Mouse (Mus musculus): ENCODE measurements around the gene Galnt10. TPM values are rescaled to one million over a fixed set of nuclear protein-coding genes. Genes with fewer than 3 reads are reported as not detected.

Gene Galnt10
- polyA plus RNA-seq, 1 experiment, result 11.2 TPM

DNA sequence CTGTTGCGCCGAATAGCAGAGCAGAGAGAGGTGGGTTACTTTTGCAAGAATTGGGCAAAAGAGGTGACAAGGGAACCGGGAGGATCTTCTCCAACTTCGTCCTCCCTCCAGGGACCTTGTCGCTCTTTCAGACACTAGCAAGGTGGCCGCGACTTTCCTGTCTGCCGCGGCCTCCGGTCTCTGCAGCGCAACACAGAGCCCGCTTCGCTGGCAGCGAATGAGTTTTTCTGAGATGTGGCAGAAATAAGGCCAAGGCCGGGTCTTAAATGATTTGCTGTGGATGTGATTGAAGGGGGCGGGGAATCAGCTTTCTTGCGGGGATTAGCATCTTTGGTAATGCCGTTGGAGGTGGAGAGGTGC lies 157.2 kb downstream of the Galnt10 start:
- peak in 1 of 2 experiments; percentile 33 for DNase-seq
- under 1% methylated on average over 18 of the region's 18 CpGs for WGBS
- Histone ChIP-seq H3K4me1 (ENCODE audit: control insufficient read depth, insufficient read depth, low read length) (peaks cover 3% of the 10 kb centered on the region), H3K27me3 (ENCODE audit: control insufficient read depth, insufficient read depth, low read length) (no peaks in the 10 kb centered on the region), H3K4me3 (replicated peaks; ENCODE audit: insufficient read depth, low read depth, low read length) (peak overlapping the region; percentile 61), H3K27ac (ENCODE audit: insufficient read depth, low read length) (no peak overlapping the region)
- no peak for TF ChIP-seq POLR2A (IDR thresholded peaks at IDR 0.05; ENCODE audit: borderline replicate concordance, insufficient read depth, low read length)
- TF ChIP-seq CTCF (IDR thresholded peaks at IDR 0.05; ENCODE audit: borderline replicate concordance, insufficient read depth, low read depth, low read length), result no peak

DNA sequence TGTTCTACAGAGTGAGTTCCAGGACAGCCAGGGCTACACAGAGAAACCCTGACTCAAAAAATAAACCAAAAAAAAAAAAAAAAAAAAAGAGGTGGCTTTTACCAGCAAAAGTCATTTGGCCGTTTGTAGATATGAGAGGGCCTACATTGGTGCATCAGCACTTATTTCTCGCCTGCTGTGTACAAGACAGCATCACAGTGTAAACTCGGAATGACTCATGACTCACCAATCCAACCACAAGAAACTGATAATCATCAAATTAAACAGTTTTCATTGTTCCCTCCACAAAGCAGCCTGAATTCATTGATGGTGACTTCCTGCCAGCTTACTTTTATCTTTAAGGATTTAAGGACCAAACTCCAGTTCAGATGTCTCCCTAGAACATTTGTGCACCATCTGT lies 159.8 kb downstream of the Galnt10 start:
- Histone ChIP-seq H3K27me3 (ENCODE audit: control insufficient read depth, insufficient read depth, low read length) (no peaks in the 10 kb centered on the region), H3K4me3 (replicated peaks; ENCODE audit: insufficient read depth, low read depth, low read length) (no peak overlapping the region), H3K4me1 (ENCODE audit: control insufficient read depth, insufficient read depth, low read length) (peaks cover 3% of the 10 kb centered on the region), H3K27ac (ENCODE audit: insufficient read depth, low read length) (no peak overlapping the region)
- no peak for DNase-seq
- 82% methylated on average over 3 of the region's 3 CpGs for WGBS
- TF ChIP-seq POLR2A (IDR thresholded peaks at IDR 0.05; ENCODE audit: borderline replicate concordance, insufficient read depth, low read length), result no peak
- TF ChIP-seq CTCF (IDR thresholded peaks at IDR 0.05; ENCODE audit: borderline replicate concordance, insufficient read depth, low read depth, low read length), result no peak

DNA sequence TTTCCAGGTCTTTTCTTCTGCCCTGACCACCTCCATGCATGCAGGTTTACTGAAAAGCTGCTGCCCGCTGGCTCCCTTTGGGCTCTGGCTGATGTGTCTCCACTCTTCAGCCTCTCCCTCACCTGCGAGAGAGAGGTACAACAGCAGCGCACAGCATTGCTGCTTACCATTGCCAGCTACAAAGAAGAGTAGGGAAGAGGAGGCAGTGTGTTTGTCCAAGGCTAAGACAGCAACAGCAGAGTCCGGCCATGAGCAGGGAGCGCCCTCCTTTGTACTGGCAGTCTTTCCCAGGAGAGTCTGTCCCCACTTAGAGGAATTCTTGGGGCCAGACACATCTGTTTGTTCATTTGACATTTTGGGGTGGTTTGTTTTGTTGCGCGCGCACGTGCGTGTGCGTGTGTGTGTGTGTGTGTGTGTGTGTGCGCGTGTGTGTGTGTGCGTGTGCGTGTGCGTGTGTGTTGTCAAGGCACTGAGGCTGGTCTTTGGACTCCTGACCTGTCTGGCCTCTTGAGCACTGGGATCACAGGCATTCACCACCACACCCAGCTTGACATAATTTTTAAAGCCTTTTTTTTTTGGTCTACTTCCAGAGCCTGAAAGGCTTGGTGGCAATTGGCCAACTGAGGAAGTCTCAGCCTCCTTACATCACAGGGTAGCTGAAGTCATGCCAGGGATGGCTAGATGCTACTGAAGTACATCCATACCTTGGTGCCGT lies 163.9 kb downstream of the Galnt10 start:
- H3K4me1 ChIP-seq (ENCODE audit: control insufficient read depth, insufficient read depth, low read length), result no peaks in the 10 kb centered on the region
- TF ChIP-seq CTCF (IDR thresholded peaks at IDR 0.05; ENCODE audit: borderline replicate concordance, insufficient read depth, low read depth, low read length), result no peak
- TF ChIP-seq POLR2A (IDR thresholded peaks at IDR 0.05; ENCODE audit: borderline replicate concordance, insufficient read depth, low read length), result no peak
- no peaks in the 10 kb centered on the region for H3K27me3 ChIP-seq (ENCODE audit: control insufficient read depth, insufficient read depth, low read length)
- H3K4me3 ChIP-seq (replicated peaks; ENCODE audit: insufficient read depth, low read depth, low read length), result no peak overlapping the region
- WGBS, result 86% methylated on average over 17 of the region's 17 CpGs
- DNase-seq, result no peak
- H3K27ac ChIP-seq (ENCODE audit: insufficient read depth, low read length), result no peak overlapping the region

DNA sequence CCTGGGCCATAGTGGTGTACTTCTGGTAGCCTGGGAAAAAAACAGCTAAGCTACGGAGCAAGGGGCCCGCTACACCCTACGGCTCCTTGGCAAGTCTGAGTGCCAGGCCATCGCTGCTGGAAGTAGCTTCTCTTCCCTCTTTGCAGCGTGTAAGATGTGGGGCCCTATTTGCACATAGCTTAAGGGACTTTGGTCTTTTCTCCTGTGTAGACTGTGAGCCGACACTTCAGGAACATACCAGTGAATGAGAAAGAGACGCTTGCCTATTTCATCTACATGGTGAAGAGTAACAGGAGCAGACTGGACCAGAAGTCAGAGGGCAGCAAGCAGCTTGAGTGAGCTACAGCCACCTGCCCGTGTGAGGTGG lies 164.5 kb downstream of the Galnt10 start:
- Histone ChIP-seq H3K4me3 (replicated peaks; ENCODE audit: insufficient read depth, low read depth, low read length) (no peak overlapping the region), H3K4me1 (ENCODE audit: control insufficient read depth, insufficient read depth, low read length) (no peaks in the 10 kb centered on the region), H3K27ac (ENCODE audit: insufficient read depth, low read length) (no peak overlapping the region), H3K27me3 (ENCODE audit: control insufficient read depth, insufficient read depth, low read length) (no peaks in the 10 kb centered on the region)
- 45% methylated on average over 8 of the region's 8 CpGs for WGBS
- no peak for TF ChIP-seq CTCF (IDR thresholded peaks at IDR 0.05; ENCODE audit: borderline replicate concordance, insufficient read depth, low read depth, low read length)
- TF ChIP-seq POLR2A (IDR thresholded peaks at IDR 0.05; ENCODE audit: borderline replicate concordance, insufficient read depth, low read length), result no peak
- no peak for DNase-seq

DNA sequence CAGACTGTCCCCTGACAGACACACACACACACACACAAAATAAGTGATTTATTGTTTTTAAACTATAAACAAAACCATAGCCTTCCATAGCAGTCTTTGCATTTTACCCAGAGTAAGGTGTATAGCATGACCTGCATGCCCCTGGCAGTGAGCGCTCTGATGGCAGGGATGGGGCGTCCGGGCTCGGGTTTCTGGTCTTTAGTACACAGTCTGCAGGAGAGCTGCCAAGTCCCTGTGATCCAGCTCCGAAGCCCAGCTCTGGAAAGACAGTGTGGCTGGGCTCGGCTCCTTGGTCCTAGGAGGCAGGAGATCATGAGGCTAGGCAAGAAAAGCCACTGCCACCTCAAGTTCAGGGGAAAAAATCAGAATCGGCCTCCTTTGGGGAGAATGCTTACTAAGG lies 165.8 kb downstream of the Galnt10 start:
- Histone ChIP-seq H3K4me3 (replicated peaks; ENCODE audit: insufficient read depth, low read depth, low read length) (no peak overlapping the region), H3K27ac (ENCODE audit: insufficient read depth, low read length) (no peak overlapping the region), H3K4me1 (ENCODE audit: control insufficient read depth, insufficient read depth, low read length) (no peaks in the 10 kb centered on the region), H3K27me3 (ENCODE audit: control insufficient read depth, insufficient read depth, low read length) (no peaks in the 10 kb centered on the region)
- 70% methylated on average over 7 of the region's 7 CpGs for WGBS
- no peak for DNase-seq
- TF ChIP-seq CTCF (IDR thresholded peaks at IDR 0.05; ENCODE audit: borderline replicate concordance, insufficient read depth, low read depth, low read length) (no peak), POLR2A (IDR thresholded peaks at IDR 0.05; ENCODE audit: borderline replicate concordance, insufficient read depth, low read length) (no peak)

DNA sequence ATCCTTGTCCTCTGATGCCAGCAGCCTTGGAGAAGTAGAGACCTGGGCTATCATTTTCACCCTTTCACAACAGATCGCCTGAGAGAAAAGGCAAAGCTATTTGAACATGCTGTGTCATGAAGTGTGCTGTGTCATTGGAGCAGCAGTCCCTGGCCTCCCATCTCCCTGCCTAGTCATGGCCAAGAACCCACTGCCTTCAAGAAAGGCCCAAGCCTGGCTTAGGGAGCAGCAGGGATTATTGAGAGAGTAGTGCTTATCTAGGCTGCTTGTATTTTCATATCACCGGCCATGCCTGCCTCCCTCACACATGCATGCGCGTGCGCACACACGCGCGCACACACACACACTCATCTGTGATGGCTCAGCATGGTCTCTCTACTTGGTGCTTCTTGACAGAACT lies 167.0 kb downstream of the Galnt10 start:
- Histone ChIP-seq H3K4me1 (ENCODE audit: control insufficient read depth, insufficient read depth, low read length) (no peaks in the 10 kb centered on the region), H3K4me3 (replicated peaks; ENCODE audit: insufficient read depth, low read depth, low read length) (no peak overlapping the region), H3K27ac (ENCODE audit: insufficient read depth, low read length) (no peak overlapping the region), H3K27me3 (ENCODE audit: control insufficient read depth, insufficient read depth, low read length) (no peaks in the 10 kb centered on the region)
- DNase-seq, result no peak
- WGBS, result 98% methylated on average over 8 of the region's 8 CpGs
- TF ChIP-seq CTCF (IDR thresholded peaks at IDR 0.05; ENCODE audit: borderline replicate concordance, insufficient read depth, low read depth, low read length), result no peak
- TF ChIP-seq POLR2A (IDR thresholded peaks at IDR 0.05; ENCODE audit: borderline replicate concordance, insufficient read depth, low read length), result no peak

DNA sequence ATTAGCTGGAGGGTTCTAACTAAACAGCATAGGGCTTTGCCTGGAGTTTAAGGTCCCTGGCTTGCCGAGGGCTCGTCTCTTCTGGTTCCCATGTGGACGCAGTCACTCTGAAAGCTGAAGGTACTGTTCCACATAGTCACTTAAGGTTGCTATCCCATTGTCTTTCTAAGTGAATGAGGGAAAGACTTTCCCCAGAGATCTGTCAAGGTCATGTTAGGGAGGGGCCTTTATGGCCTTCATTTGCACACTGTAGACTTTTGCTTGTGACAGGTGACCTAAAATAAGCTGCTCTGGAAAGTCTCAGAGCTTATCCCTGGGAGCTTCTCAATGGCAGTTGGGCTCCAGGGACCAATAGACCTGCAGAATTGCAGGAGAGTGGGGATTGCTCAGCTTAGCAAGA lies 168.4 kb downstream of the Galnt10 start:
- no peak for DNase-seq
- H3K4me1 ChIP-seq (ENCODE audit: control insufficient read depth, insufficient read depth, low read length), result no peaks in the 10 kb centered on the region
- no peaks in the 10 kb centered on the region for H3K27me3 ChIP-seq (ENCODE audit: control insufficient read depth, insufficient read depth, low read length)
- 97% methylated on average over 3 of the region's 3 CpGs for WGBS
- H3K27ac ChIP-seq (ENCODE audit: insufficient read depth, low read length), result no peak overlapping the region
- TF ChIP-seq POLR2A (IDR thresholded peaks at IDR 0.05; ENCODE audit: borderline replicate concordance, insufficient read depth, low read length), result no peak
- no peak overlapping the region for H3K4me3 ChIP-seq (replicated peaks; ENCODE audit: insufficient read depth, low read depth, low read length)

DNA sequence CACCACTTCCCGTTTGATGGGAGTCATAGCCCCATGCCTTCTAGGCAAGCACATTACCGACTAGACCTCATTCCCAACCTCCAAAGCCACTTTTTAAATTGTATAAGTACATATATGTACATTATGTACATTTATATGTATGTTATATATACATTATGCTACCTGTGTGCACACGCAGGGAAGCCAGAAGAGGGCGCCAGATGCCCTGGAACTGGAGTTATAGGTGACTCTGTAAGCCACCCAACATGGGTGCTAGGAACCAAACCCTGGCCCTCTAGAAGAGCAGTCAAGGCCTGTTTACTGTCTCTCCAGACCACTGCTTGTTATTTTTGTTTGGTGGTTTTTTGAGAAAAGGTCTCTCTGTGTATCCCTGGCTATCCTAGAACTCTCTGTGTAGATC lies 172.9 kb downstream of the Galnt10 start:
- TF ChIP-seq CTCF (IDR thresholded peaks at IDR 0.05; ENCODE audit: borderline replicate concordance, insufficient read depth, low read depth, low read length) (no peak), POLR2A (IDR thresholded peaks at IDR 0.05; ENCODE audit: borderline replicate concordance, insufficient read depth, low read length) (no peak)
- Histone ChIP-seq H3K27me3 (ENCODE audit: control insufficient read depth, insufficient read depth, low read length) (no peaks in the 10 kb centered on the region; the same call in 1 of the 2 replicates), H3K4me3 (replicated peaks; ENCODE audit: insufficient read depth, low read depth, low read length) (no peak overlapping the region), H3K4me1 (ENCODE audit: control insufficient read depth, insufficient read depth, low read length) (no peaks in the 10 kb centered on the region), H3K27ac (ENCODE audit: insufficient read depth, low read length) (no peak overlapping the region)
- 88% methylated on average over 4 of the region's 4 CpGs for WGBS
- no peak for DNase-seq

Measured in cerebellum, adult 2 months (tissue).